Mouse (Mus musculus) thymus, adult 2 months (tissue): ENCODE measurements around the gene Galnt17. TPM values are rescaled to one million over a fixed set of nuclear protein-coding genes. Genes with fewer than 3 reads are reported as not detected.

ENCODE experiments used
- DNase-seq: peaks from one replicate; pipeline ENCODE4 v3.0.0; 2021
- H3K27ac ChIP-seq: fragments of 200-500 bp; 2 replicates; pipeline ENCODE4 v1.5.1; 2012; ENCODE audit warnings: low read length, control low read depth; ENCODE audit not compliant: control insufficient read depth, insufficient read depth
- H3K27me3 ChIP-seq: fragments of 200-500 bp; 2 replicates; pipeline ENCODE4 v1.6.1; 2012; ENCODE audit warnings: mild to moderate bottlenecking, low read length, moderate library complexity, mixed read lengths; ENCODE audit not compliant: control insufficient read depth, insufficient read depth
- H3K36me3 ChIP-seq: fragments of 200-500 bp; 2 replicates; pipeline ENCODE4 v1.6.1; 2012; ENCODE audit warnings: mild to moderate bottlenecking, low read length, moderate library complexity; ENCODE audit not compliant: control insufficient read depth, insufficient read depth
- H3K4me1 ChIP-seq: fragments of 200-500 bp; replicated peaks from 2 replicates; pipeline ENCODE4 v1.6.1; 2012; ENCODE audit warnings: low read length; ENCODE audit not compliant: control insufficient read depth, insufficient read depth
- H3K4me3 ChIP-seq: fragments of 200-500 bp; 2 replicates; pipeline ENCODE4 v1.5.1; 2012; ENCODE audit warnings: mild to moderate bottlenecking, low read length, control low read depth, moderate library complexity; ENCODE audit not compliant: control insufficient read depth, insufficient read depth
- CTCF ChIP-seq: fragments of 200-500 bp; IDR thresholded peaks from 2 replicates; pipeline ENCODE4 v1.5.1; 2012; ENCODE audit warnings: mild to moderate bottlenecking, control low read depth, low read length, moderate library complexity, borderline replicate concordance; ENCODE audit not compliant: control insufficient read depth, poor library complexity, insufficient read depth; ENCODE audit errors: extremely low read depth
- POLR2A ChIP-seq: fragments of 200-500 bp; IDR thresholded peaks from 2 replicates; pipeline ENCODE4 v1.6.1; 2012; ENCODE audit warnings: mild to moderate bottlenecking, low read length, control low read depth, moderate library complexity; ENCODE audit not compliant: control insufficient read depth, poor library complexity, insufficient read depth; ENCODE audit errors: extremely low read depth
- WGBS: fragments of 180-500 bp; shearing (Covaris S2); methylation state at CpG from one replicate; pipeline ENCODE4 v1.1.7; 2018; 5-methylcytosine and 5-hydroxymethylcytosine counted together
- polyA plus RNA-seq: library from polyadenylated mRNA; depleted of rRNA; stranded (reverse); fragments of >200 nt; gene quantifications from 2 replicates; pipeline ENCODE4 v1.2.3, GENCODE M21; 2012

Galnt17 gene
- polyA plus RNA-seq, 1 experiment: 2.0 TPM

DNA sequence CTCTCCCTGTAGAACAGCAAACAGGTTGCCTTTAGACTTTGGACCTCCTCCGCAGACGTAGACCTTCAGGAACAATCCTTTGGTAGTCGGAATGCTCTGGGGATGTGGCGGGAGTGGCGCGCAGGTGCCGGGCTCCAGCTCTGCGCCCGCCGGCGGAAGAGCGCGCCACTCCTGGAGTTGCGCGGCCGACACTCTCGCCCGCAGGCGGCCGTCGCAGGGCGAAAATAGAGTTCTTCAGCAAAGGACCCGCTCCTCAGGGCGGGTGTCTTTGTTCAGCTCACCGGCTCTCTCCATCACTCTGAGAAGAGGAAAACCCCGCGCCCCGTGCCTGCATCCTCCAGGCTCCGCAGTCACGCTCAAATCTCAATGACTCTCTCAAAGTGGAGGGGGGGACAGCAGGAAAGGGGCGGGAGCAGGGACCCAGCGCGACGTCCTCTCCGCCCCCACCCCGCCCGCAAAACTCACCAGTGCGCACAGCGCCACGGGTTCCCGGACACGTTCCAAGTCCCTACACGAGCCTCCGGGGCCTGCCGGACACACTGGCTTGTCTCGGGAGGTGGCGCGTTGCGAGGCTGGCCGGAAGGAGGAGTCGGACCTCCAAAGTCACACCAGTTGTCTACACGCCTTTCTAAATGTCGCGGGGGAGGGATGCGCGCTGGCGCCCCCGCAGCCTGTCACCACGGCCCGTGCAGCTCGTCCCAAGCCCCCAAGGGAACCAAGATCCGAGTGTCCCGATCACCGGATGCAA lies 1.2 kb downstream of the Galnt17 start:
- no peaks in the 10 kb centered on the region; the same call in 1 of the 2 replicates for H3K27me3 ChIP-seq
- no peak for DNase-seq
- H3K27ac ChIP-seq: no peak overlapping the region
- no peaks in the 10 kb centered on the region for H3K4me1 ChIP-seq
- H3K4me3 ChIP-seq: peak overlapping the region; percentile 1; the same call in 1 of the 2 replicates
- no peaks in the 10 kb centered on the region for H3K36me3 ChIP-seq
- 5% methylated on average over 64 of the region's 64 CpGs for WGBS
- TF ChIP-seq POLR2A (no peak), CTCF (no peak)

DNA sequence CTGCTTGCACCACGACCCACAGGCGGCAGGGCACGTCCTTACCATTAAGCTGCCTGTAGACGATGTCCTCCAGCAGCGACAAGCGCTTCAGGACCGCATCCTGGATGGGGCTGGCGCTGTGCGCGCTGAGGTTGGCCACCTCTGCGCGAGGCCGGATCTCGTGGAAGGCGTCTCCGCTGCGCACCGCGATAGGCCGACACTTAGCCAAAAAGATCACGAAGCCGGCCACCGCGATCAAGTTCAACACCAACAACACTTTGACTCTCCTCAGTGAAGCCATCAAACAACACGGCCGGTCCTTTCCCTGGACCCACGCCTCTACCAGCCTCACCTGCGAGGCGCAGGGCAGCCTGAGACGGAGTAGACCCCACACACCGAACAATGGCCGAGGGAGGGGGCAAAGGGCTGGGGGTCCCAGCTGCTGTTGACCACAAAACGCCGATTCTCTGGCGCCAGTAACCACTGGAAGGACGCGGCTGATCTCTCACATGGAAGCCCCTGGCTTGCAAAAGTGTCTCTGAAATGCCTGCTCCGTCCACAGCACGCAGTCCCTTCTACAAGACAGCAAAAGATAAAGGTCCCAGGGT lies 1.9 kb downstream of the Galnt17 start:
- 6% methylated on average over 39 of the region's 39 CpGs for WGBS
- no peaks in the 10 kb centered on the region for H3K4me1 ChIP-seq
- H3K4me3 ChIP-seq: no peak overlapping the region; the same call in none of the 2 replicates
- no peak overlapping the region for H3K27ac ChIP-seq
- H3K27me3 ChIP-seq: no peaks in the 10 kb centered on the region; the same call in 1 of the 2 replicates
- DNase-seq: no peak
- TF ChIP-seq POLR2A (no peak), CTCF (no peak)
- no peaks in the 10 kb centered on the region for H3K36me3 ChIP-seq

GRCm38 (mm10) chr5:131305223-131305622 lies 3.1 kb downstream of the Galnt17 start:
- H3K4me3 ChIP-seq: no peak overlapping the region
- WGBS: 64% methylated on average over 5 of the region's 5 CpGs
- no peaks in the 10 kb centered on the region; the same call in 1 of the 2 replicates for H3K27me3 ChIP-seq
- no peak for DNase-seq
- H3K36me3 ChIP-seq: no peaks in the 10 kb centered on the region
- H3K4me1 ChIP-seq: no peaks in the 10 kb centered on the region
- TF ChIP-seq POLR2A (no peak), CTCF (no peak)
- no peak overlapping the region for H3K27ac ChIP-seq

GRCm38 (mm10) chr5:131301526-131301925 lies 6.8 kb downstream of the Galnt17 start:
- Histone ChIP-seq H3K36me3 (no peaks in the 10 kb centered on the region), H3K4me3 (no peak overlapping the region), H3K27me3 (no peaks in the 10 kb centered on the region; the same call in 1 of the 2 replicates), H3K4me1 (no peaks in the 10 kb centered on the region), H3K27ac (no peak overlapping the region)
- 94% methylated on average over 3 of the region's 3 CpGs for WGBS
- TF ChIP-seq POLR2A: no peak
- TF ChIP-seq CTCF: no peak
- no peak for DNase-seq

- H3K27me3 ChIP-seq: no peaks in the 10 kb centered on the region
- H3K4me3 ChIP-seq: no peak overlapping the region
- no peak for DNase-seq
- H3K4me1 ChIP-seq: no peaks in the 10 kb centered on the region
- TF ChIP-seq CTCF: no peak
- no peak for TF ChIP-seq POLR2A
- 82% methylated on average over 16 of the region's 16 CpGs for WGBS
- no peak overlapping the region for H3K27ac ChIP-seq
- H3K36me3 ChIP-seq: no peaks in the 10 kb centered on the region
Measured at GRCm38 (mm10) chr5:131293726-131294449, 14.4 kb downstream of the Galnt17 start.

DNA sequence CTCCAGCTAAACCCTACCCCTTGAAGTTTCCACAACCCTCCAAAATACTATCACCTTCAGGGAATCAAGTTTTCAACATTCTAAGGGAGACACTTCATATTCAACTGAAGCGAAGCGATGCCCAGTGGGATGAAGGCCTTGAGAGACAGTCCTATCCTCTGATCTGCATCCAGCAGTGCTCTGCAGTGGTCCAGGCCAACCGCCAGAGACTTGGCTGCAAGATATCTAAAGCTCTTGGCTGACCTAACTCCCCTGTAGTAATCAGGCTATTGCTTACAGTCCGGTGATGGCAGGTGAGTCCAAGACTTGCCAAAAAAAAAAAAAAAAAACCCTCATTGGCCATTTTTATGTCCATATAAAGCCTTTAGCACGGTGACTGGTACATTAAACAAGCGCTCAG lies 21.2 kb downstream of the Galnt17 start:
- H3K27me3 ChIP-seq: no peaks in the 10 kb centered on the region
- WGBS: 91% methylated on average over 6 of the region's 6 CpGs
- TF ChIP-seq POLR2A: no peak
- TF ChIP-seq CTCF: no peak

More for the DNA sequence above, 21.2 kb downstream of the Galnt17 start:
- H3K4me3 ChIP-seq: no peak overlapping the region
- DNase-seq: no peak
- H3K36me3 ChIP-seq: no peaks in the 10 kb centered on the region
- no peaks in the 10 kb centered on the region for H3K4me1 ChIP-seq
- no peak overlapping the region for H3K27ac ChIP-seq
